18 mouse cellular contexts compared by ENCODE assay signal in genomic region chr10:115518845-115519244, GRCm38 (mm10). TPM values are rescaled to one million over a fixed set of nuclear protein-coding genes. Genes with fewer than 3 reads are reported as not detected.
"Had no signal": no experiment of that assay in that cellular context is flagged by ENCODE, and none has a peak within 500 bp of the region (broad histone marks: within the 10 kb centered on the region; RNA-seq: fewer than 3 reads in every experiment).

No protein-coding gene starts in this region.

- ATAC-seq: hindbrain, embryonic 16.5 days; inflammation-experienced regulatory T-cells, adult 6 months; intestine, embryonic 15.5 days; intestine, postnatal 0 days had no signal

- DNase-seq: gastrocnemius, adult 2 months; gastrocnemius, postnatal 10 days; gastrocnemius, postnatal 25 days; heart, adult 18-20 months; heart, postnatal 10 days; heart, postnatal 36 days; kidney, adult 18-20 months; kidney, adult 8-10 months; kidney, postnatal 10 days; kidney, postnatal 25 days; kidney, postnatal 4 days; liver; liver, embryonic 13.5 days had no signal

RNA-seq across cellular contexts. Expression of gene A930009A15Rik, which starts 50.9 kb away (rescaled TPM):
- total RNA-seq: gastrocnemius, adult 2 months; gastrocnemius, postnatal 10 days; gastrocnemius, postnatal 25 days; heart, adult 18-20 months; heart, adult 8-10 months; heart, postnatal 10 days; heart, postnatal 36 days had no signal
